Mouse (Mus musculus) cerebellum, adult 11-12 months (tissue): ENCODE data around the gene Arpc4.

Experiments
- DNase-seq: peaks from one replicate; pipeline ENCODE4 v3.0.0; 2022

Arpc4 gene

GRCm38 (mm10) chr6:113367574-113367973, 10.3 kb upstream of the Arpc4 start:
- DNase-seq, result no peak

GRCm38 (mm10) chr6:113368124-113368523, 9.8 kb upstream of the Arpc4 start:
- DNase-seq, result no peak

GRCm38 (mm10) chr6:113368577-113368976, 9.3 kb upstream of the Arpc4 start:
- DNase-seq, result no peak

GRCm38 (mm10) chr6:113370194-113370929, 7.6 kb upstream of the Arpc4 start:
- DNase-seq, result no peak

GRCm38 (mm10) chr6:113373491-113373890, 4.4 kb upstream of the Arpc4 start:
- DNase-seq, result no peak

GRCm38 (mm10) chr6:113377172-113377495, 781 bp upstream of the Arpc4 start:
- DNase-seq, result no peak

- DNase-seq, result no peak
Measured at GRCm38 (mm10) chr6:113379246-113379645, 1.3 kb downstream of the Arpc4 start.

- no peak for DNase-seq
Measured at GRCm38 (mm10) chr6:113380480-113380879, 2.6 kb downstream of the Arpc4 start.

- DNase-seq, result peak; percentile 39
Measured at GRCm38 (mm10) chr6:113384351-113384927, 6.5 kb downstream of the Arpc4 start.

- DNase-seq, result no peak
Measured at GRCm38 (mm10) chr6:113385160-113385714, 7.3 kb downstream of the Arpc4 start.

- peak; percentile 30 for DNase-seq
Measured at GRCm38 (mm10) chr6:113386025-113386424, 8.1 kb downstream of the Arpc4 start.

- no peak for DNase-seq
Measured at GRCm38 (mm10) chr6:113388960-113389359, 11.0 kb downstream of the Arpc4 start, which contains the start of gene Ttll3. Ttll3 (plus strand) TSS chr6:113389260.

GRCm38 (mm10) chr6:113390715-113391114, 12.8 kb downstream of the Arpc4 start:
- no peak for DNase-seq

GRCm38 (mm10) chr6:113392015-113392386, 14.1 kb downstream of the Arpc4 start:
- no peak for DNase-seq

- DNase-seq, result peak; percentile 52
Measured at GRCm38 (mm10) chr6:113392387-113393071, 14.6 kb downstream of the Arpc4 start.

GRCm38 (mm10) chr6:113393951-113394350, 16.0 kb downstream of the Arpc4 start:
- no peak for DNase-seq

- no peak for DNase-seq
Measured at GRCm38 (mm10) chr6:113394811-113395210, 16.9 kb downstream of the Arpc4 start.

- DNase-seq, result no peak
Measured at GRCm38 (mm10) chr6:113395501-113395900, 17.6 kb downstream of the Arpc4 start.

GRCm38 (mm10) chr6:113396270-113397030, 18.5 kb downstream of the Arpc4 start:
- no peak for DNase-seq

GRCm38 (mm10) chr6:113402094-113402493, 24.2 kb downstream of the Arpc4 start:
- no peak for DNase-seq

GRCm38 (mm10) chr6:113404649-113405448, 26.9 kb downstream of the Arpc4 start:
- no peak for DNase-seq

GRCm38 (mm10) chr6:113405483-113405882, 27.6 kb downstream of the Arpc4 start:
- no peak for DNase-seq
